Mouse (Mus musculus) stomach, postnatal 0 days (tissue): ENCODE data around the gene 1190005I06Rik.

Source experiments
- CTCF ChIP-seq: IDR thresholded peaks from 2 replicates; pipeline ENCODE4 v1.5.1; 2016; ENCODE audit warnings: antibody characterized with exemption, low read depth, mild to moderate bottlenecking, moderate library complexity
- EP300 ChIP-seq: optimal IDR thresholded peaks from 2 replicates; pipeline ENCODE3; 2016; ENCODE audit warnings: antibody characterized with exemption

DNA sequence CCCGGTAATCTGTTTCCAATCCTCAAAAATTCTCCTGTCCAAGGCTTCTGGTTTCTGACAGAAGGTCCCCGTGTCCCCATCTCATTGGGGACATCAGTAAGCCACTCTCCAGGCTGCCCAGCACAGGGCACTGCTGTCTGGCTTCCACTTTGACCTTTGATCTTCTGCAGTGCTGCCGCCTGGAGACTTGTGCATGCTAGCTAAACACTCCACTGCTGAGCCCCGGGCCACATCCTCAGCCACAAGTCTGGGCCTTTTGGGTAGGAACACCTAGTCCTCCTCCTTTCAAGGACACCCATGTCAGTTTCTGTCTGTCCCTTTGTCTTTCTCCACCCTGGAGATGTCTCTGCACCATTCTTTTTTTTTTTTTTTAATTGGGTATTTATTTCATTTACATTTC, 45.5 kb upstream of the 1190005I06Rik start:
- TF ChIP-seq CTCF = no peak
- no peak for TF ChIP-seq EP300
